Mouse (Mus musculus): ENCODE measurements around the gene Psmd5. TPM values are rescaled to one million over a fixed set of nuclear protein-coding genes. Genes with fewer than 3 reads are reported as not detected.

The Psmd5 gene
- polyA plus RNA-seq, 1 experiment, result 6.9 TPM

DNA sequence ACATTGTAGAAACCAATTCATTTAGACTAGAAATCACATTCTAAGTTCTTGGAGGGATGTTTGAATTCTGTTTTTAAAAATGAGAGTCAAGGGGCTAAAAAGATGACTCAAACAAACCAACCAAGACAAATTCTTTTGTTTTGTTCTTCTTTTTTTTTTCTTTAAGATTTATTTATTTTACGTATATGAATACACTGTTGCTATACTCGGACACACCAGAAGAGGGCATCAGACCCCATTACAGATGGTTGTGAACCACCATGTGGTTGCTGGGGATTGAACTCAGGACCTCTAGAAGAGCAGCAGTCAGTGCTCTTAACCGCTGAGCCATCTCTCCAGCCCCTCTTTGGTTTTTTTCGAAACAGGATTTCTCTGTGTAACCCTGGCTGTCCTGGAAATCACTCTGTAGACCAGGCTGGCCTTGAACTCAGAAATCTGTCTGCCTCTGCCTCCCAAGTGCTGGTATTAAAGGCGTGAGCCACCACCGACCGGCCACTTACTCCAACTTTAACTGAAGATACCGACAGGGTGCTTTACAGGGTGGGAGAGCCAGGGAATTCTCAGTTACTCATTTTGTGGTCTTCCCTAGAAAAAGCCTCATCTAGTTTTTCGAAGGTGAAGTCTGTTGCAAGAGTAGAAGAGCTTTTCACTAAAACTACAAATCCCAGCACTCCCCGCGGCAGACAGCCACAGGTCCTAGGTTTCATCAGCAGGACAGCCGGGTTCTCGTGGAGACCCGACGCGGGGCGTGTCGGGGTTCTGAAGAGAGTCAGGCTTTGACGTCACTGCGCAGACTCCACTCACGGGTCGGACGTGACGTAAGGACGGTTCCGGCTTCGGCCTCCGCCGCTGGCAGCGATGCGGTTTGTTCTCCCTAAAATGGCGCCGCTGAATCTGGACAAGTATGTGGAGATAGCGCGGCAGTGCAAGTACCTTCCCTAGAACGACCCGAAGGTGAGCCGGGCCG, 73.0 kb downstream of the Psmd5 start:
- peaks cover 2% of the 10 kb centered on the region; the same call in 1 of the 2 replicates for H3K4me1 ChIP-seq (ENCODE audit: control insufficient read depth, insufficient read depth, insufficient read length)
- WGBS, result 9% methylated on average over 39 of the region's 39 CpGs
- peak; percentile 96 to 98 for DNase-seq (ENCODE audit: low read depth in 1 of 2, low spot score in 2 of 2)
- peak overlapping the region; percentile 80 for H3K27ac ChIP-seq (ENCODE audit: insufficient read depth, low read length)
- peak overlapping the region; percentile 84 for H3K4me3 ChIP-seq (ENCODE audit: extremely low read depth, insufficient read depth, insufficient read length)
- TF ChIP-seq CTCF (IDR thresholded peaks at IDR 0.05; ENCODE audit: extremely low read depth, insufficient read depth, insufficient read length, insufficient replicate concordance), result no peak
- TF ChIP-seq POLR2A (IDR thresholded peaks at IDR 0.05; ENCODE audit: low read depth, low read length), result peak; percentile 83
- peaks cover 5% of the 10 kb centered on the region; the same call in 1 of the 2 replicates for H3K36me3 ChIP-seq (ENCODE audit: control insufficient read depth, insufficient read depth, low read length)
- no peaks in the 10 kb centered on the region for H3K27me3 ChIP-seq (ENCODE audit: control insufficient read depth, insufficient read depth, low read length)

DNA sequence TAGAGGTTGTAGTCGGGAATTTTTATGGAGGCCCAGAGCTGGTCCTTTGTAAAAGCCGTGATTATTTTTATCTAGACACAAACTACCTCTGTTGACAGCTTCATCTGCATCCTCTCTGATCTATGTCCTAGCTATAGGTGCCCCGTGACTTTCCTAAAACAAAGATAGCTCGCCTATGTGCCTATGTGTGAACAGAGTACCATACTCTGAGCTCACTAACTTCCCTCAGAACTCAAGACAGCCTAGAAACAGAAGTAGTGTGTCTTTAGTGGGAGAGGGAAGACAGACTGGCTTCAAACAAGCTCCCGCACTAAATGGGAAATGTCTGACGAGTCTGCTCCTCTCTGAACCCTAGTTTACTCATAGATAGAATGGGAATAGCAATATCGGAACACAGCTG, 74.4 kb downstream of the Psmd5 start:
- no peaks in the 10 kb centered on the region; the same call in 1 of the 2 replicates for H3K4me1 ChIP-seq (ENCODE audit: control insufficient read depth, insufficient read depth, insufficient read length)
- WGBS, result 57% methylated on average over 7 of the region's 7 CpGs
- H3K4me3 ChIP-seq (ENCODE audit: extremely low read depth, insufficient read depth, insufficient read length), result no peak overlapping the region
- H3K27ac ChIP-seq (ENCODE audit: insufficient read depth, low read length), result no peak overlapping the region
- H3K27me3 ChIP-seq (ENCODE audit: control insufficient read depth, insufficient read depth, low read length), result no peaks in the 10 kb centered on the region
- DNase-seq (ENCODE audit: low read depth in 1 of 2, low spot score in 2 of 2), result no peak
- no peak for TF ChIP-seq CTCF (IDR thresholded peaks at IDR 0.05; ENCODE audit: extremely low read depth, insufficient read depth, insufficient read length, insufficient replicate concordance)
- TF ChIP-seq POLR2A (IDR thresholded peaks at IDR 0.05; ENCODE audit: low read depth, low read length), result no peak
- peaks cover under 1% of the 10 kb centered on the region; the same call in 1 of the 2 replicates for H3K36me3 ChIP-seq (ENCODE audit: control insufficient read depth, insufficient read depth, low read length)

Other genes starting within 250 kb of the Psmd5 start
- gene Gapvd1, start 119.7 kb downstream of the Psmd5 start, polyA plus RNA-seq (2012; rRNA removed), result 13.1 and 15.3 TPM in 2 replicates
- gene Hspa5, start 103.0 kb downstream of the Psmd5 start, polyA plus RNA-seq (2012; rRNA removed), result 432 and 723 TPM in 2 replicates
- gene Rabepk, start 75.1 kb downstream of the Psmd5 start, polyA plus RNA-seq (2012; rRNA removed), result 16.7 and 22.7 TPM in 2 replicates
- gene Fbxw2, start 48.7 kb downstream of the Psmd5 start, polyA plus RNA-seq (2012; rRNA removed), result 29.2 and 29.8 TPM in 2 replicates
- not detected in 2 replicates for gene Gm34653, start 42.0 kb downstream of the Psmd5 start, polyA plus RNA-seq (2012; rRNA removed)
- 0.59 TPM in 1 of 2 replicates, not detected in the other for gene Cutal, start 572 bp downstream of the Psmd5 start, polyA plus RNA-seq (2012; rRNA removed)
- 3.7 and 4.7 TPM in 2 replicates for gene Phf19, start 39.1 kb upstream of the Psmd5 start, polyA plus RNA-seq (2012; rRNA removed)
- gene Traf1, start 86.8 kb upstream of the Psmd5 start, polyA plus RNA-seq (2012; rRNA removed), result 64.4 and 72.8 TPM in 2 replicates
- not detected in 2 replicates for gene Hc, start 186.5 kb upstream of the Psmd5 start, polyA plus RNA-seq (2012; rRNA removed)
- gene AI182371, start 226.6 kb upstream of the Psmd5 start, polyA plus RNA-seq (2012; rRNA removed), result 0.25 and 0.40 TPM in 2 replicates
- 19.7 and 21.6 TPM in 2 replicates for gene Cntrl, start 234.5 kb upstream of the Psmd5 start, polyA plus RNA-seq (2012; rRNA removed)